Mouse (Mus musculus) adrenal gland, adult (tissue): Measurements from ENCODE around the gene Purb.

Experiments used
- DNase-seq, 2 experiments: peaks; one replicate each; pipeline ENCODE4 v3.0.0; 2022 to 2023; ENCODE audit warnings: low spot score in 1 of 2; ENCODE audit not compliant: inconsistent age in 2 of 2

Purb gene

DNA sequence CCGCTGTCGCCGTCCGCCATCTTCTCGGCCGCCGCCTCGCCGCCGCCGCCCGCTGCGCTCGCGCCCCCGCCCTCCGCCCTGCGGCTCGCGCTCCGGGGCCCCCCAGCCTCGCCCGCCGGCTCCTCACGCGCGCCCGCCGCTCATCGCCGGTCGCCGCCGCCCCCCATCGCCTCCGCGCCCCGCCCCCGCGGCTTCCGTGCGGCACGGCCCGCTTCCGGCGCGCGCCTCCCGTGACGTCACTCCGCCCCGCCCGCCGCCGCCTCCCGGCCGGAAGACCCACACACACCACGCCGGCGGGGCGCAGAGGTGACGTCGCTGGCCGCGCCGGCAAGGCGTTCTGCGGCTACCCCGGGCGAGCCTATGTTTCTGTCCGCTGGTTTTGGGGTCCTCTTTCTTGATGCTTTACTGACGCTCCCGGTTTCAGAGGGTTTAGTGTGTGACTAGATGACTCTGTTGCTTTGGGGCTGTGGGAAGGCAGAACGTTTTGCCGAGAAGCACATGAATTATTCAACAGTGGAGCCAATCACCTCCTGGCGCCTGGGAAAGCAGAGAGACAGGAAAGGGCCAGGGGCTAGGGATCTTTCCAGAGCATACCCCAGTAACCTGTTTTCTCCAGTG, at the start of gene Purb:
Gene Purb, minus strand, starts transcription at position 51 of the 618 bp plus-strand sequence.
- peak; percentile 94 to 97 for DNase-seq

DNA sequence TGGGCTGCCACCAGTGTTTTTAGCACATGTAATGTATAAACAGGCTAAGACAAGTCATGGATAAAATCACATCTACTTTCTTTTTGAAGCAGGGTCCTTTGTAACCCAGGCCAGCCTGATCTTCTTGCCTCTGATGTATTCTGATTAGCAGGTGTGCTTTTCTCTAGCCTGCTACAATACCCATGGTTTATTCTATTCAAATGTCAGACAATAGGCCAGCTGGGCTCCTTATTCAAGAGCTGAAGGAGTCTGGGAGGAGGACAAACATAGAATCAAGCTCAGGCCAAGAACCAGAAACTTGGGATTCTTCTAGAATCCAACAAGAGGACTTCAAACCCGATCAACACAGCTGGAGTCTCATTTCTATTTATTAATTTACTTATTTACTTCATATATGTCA, 49.5 kb upstream of the Purb start:
- no peak for DNase-seq

DNA sequence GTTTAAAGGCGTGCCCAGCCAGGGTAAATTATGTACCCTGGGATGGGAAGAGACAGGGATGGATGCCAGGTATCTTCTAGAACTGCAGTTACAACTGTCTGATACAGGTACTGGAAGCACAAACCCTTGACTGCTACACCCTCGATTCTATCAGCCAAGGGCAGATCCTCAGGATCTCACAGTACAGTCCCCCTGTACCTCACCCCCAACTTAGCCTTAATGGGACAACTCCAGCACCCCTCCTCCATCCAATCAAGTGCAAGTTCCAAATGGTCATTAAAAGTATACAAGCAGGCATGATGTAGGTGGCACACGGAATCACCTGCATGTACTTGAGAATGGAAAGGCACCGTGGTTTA, 49.1 kb upstream of the Purb start:
- no peak for DNase-seq

DNA sequence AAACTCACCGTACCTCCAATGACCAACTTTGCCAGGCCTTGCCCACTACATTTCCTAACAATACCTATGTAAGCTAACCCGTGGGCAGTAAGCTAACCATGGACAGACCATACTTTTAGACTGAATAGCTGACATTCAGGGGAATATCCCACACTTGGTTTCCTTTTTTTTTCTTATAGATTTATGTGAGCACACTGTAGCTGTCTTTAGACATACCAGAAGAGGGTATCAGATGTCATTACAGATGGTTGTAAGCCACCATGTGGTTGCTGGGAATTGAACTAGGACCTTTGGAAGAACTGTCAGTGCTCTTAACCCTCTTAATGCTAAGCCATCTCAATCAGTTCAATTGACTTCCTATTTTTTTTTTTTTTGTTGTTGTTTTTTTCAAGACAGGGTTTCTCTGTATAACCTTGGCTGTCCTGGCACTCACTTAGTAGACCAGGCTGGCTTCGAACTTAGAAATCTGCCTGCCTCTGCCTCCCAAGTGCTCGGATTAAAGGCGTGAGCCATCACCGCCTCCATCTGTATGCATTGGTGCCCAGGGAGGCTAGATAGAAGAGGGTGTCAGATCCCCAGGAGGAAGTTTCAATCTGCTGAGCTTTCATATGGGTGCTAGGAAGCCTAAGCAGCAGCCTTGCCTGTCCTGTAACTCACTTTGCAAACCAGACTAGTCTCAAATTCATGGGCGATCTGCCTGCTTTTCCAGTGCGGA, 48.6 kb upstream of the Purb start:
- DNase-seq, result no peak

DNA sequence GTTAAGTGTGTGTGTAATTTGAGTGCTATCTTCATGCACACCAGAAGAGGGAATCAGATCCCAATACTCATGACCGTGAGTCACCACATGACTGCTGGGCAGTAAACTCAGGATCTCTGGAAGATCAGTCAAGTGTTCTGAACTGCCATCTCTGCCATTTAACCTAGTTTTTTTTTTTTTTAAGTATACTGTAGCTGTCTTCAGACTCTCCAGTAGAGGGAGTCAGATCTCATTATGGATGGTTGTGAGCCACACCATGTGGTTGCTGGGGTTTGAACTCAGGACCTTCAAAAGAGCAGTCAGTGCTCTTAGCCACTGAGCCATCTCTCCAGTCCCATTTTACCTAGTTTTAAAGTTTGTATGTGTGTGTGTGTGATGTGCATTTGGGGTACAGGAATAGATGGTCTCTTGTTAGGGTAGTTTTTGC, 48.0 kb upstream of the Purb start:
- no peak for DNase-seq

DNA sequence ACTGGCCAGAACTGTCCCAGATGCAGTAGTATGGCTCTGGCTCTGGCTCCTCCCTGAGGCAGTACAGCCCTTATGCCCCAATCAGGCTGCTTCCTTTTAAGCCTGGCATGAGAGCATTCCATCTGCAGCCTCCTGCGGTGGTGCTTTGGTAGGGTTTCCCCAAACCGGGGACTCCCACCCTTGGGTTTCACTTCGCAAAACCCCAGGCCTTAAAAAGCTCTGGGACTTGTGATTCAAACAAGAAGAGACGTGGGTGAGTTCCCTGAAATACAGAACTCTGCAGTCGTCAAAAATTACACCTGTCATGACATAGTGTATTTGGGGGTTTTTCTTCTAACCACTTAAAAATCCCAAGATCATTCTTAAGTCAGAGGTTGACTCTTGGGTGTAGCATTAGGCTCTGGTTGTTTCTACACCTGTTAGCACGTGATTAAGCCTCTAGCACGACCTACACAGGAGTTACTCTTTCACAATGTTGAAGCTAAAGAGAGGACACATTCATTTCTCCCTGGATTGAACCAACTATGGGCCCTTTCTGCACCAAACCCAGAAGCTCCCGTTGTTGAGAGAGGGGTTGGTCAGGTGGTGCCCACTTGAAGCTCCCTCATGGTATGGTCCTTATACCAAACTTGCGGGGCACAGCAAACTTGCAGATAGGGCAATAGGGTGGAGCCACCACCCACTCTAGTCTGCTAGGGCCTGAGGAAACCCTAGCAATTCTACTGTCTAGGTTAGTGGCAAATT, 47.2 kb upstream of the Purb start:
- no peak for DNase-seq

DNA sequence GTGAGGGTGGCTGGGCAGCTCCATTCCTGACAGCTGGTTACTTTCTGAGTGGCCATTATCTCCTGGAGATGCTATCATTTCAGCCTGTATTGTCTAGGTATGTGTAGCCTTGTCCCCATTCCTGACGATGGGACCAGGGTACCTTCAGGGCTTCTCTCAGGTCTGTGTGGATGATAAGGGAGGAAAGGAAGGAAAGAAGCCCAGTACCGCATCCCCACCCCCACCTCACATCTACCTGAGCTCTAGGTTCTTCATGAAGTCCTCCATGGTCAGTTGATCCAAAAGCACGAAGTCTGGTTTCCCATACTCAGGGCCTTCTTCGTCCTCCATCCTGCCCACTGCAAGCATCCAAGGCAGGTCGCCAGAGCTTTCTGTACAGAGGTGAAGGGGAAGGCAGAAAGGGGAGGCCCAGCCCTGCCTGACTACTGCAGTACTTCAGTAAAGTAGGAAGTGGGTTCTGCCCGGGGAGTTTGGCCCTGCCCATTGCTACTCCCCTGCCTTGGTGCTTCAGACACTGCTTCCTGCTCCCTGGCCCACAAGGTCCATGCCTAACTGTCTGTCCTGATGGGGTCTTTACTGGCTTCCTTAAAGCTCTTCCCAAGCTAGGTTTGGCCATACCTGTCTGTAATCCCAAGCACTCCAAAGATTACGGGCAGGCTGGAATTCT, 44.9 kb upstream of the Purb start, which contains the start of gene Myo1g:
Gene Myo1g, minus strand, starts transcription at position 459 of the 667 bp plus-strand sequence.
- no peak for DNase-seq

DNA sequence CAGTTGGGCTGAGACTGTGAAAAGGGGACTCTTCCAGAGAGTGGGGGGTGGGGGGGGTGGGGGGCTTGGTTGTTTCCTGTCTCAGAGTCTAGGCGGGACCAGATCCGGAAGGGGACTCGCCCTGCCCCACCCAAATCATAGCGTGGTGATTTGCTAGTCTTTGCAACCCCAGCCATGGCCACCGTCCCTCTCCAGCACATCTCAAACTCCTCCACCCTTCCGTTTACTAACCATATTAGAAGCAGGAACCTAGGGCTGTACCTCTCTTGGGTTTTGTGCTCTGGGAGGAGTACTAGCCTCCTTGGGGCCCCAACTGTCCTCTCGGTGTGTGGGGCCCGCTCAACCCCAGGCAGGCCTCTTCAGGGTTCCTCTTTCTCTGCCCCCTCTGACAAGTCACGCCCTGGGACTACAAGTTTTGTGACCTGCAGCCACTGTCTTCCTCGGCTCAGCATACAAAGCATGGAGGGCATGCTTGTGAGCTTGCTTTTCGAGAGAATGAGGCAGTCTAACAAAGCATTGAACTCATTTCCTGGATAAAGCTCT, 43.8 kb upstream of the Purb start:
- no peak for DNase-seq

DNA sequence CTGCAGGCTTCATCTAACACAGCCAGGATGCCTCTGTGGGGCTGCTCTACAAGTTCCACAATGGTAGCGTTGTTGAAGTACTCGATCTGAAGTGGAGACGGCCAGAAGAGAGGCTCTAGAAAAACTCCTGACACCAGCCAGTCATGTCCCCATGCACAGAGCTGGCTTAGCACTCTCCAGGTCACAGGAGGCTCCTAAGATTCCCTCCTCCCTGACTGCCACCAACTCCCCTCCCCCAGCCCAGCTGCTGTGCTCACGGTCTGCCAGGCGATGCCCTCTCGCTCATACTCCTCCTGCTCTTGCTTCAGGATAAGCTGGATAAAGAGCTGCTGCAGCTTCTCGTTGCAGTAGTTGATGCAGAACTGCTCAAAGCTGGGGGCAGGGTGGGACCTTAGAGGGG, 39.1 kb upstream of the Purb start:
- DNase-seq, result no peak

DNA sequence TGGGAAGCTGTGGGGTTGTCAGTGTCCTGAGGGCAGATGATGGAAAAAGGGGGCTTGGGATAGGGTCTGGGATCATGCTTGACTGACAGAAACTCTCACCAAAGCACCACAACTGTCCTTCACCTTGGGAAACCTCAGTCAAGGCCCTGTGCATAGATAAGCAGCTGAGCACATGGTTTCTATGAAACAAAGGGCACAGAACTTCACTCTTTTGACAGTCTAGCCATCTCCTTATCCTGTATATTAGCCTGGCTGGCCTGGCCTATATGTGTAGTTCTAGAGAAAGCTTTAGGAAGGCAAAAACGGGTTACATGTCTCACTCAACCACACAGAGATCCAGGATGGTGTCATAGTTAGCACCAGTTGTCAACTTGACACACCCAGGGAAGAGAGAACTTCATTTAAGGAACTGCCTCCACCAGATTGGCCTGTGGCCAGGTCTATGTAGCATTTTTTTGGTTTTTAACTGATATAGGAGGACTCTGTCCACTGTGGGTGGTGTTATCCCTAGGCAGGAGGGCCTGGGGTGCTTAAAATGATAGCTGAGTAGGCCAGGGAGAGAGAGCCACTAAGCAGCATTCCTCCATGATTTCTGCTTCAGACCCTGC, 32.7 kb upstream of the Purb start:
- no peak for DNase-seq

DNA sequence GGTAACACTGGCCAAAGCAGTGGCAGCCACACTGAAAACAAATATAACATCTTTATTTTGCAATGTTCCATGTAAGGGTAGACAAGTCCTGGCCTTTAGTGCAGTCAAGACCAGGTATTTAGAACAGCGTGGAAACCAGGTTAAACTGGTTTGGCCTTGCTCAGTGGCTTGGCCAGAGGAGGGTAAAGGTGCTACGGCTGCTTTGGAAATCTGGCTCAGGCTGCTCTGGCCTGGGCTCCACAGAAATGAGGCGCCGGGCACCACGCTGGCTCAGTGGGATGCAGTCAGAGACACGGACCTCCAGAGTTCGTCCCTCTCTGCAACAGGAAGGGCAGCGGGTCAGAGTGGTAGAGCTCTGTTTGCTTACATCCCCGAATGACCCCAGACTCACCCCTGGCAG, 30.8 kb upstream of the Purb start:
- DNase-seq, result no peak

DNA sequence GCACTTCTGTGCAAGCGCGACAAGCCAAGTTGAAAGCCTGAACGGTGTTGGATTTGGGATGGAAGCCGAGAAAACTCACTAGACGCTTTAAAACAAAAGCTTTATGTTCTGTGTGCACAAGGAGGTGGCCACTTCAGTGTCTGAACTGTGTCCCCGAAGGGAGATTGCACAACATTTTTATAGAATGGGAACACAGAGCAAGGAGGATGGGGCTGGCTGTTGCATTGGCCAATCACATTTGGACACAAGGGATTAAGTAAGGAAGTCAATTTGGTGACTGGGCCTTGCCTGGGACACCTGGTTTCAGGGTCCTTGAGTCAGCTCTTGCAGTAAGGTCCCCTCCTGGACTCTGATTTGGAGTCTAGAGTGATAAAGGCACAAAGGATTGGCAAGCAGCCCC, 29.0 kb upstream of the Purb start:
- no peak for DNase-seq

DNA sequence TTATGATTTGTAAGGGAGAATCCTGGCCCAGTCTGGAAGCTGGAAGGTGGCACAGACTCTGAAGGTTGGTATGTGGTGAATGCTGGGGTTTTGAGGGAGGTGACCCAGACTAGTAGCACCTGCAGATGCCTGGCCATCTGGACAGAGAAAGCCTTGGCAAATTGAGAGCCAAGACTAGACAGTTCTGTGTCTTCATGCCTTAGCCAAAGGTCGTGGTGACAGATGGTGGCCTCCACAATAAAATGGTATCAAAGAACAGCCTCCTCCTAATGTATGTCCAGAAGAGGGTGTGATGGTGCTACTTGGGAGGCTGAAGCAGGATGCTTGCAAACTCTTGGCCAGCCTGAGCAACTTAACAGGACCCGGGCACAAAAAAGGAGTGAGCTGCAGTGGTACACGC, 28.5 kb upstream of the Purb start:
- no peak for DNase-seq

DNA sequence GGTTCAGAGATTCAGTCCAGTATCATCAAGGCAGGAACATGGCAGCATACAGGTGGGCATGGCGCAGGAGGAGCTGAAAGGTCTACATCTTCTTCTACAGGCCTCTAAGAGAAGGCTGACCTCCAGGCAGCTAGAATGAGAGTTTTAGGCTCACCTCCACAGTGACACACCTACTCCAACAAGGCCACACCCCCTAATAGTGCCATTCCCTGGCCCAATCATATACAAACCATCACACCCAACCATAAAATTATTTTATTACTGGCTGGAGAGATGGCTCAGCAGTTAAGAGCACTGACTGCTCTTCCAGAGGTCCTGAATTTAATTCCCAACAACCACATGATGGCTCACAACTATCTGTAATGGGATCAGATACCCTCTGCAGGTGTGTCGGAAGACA, 26.8 kb upstream of the Purb start:
- DNase-seq, result no peak

DNA sequence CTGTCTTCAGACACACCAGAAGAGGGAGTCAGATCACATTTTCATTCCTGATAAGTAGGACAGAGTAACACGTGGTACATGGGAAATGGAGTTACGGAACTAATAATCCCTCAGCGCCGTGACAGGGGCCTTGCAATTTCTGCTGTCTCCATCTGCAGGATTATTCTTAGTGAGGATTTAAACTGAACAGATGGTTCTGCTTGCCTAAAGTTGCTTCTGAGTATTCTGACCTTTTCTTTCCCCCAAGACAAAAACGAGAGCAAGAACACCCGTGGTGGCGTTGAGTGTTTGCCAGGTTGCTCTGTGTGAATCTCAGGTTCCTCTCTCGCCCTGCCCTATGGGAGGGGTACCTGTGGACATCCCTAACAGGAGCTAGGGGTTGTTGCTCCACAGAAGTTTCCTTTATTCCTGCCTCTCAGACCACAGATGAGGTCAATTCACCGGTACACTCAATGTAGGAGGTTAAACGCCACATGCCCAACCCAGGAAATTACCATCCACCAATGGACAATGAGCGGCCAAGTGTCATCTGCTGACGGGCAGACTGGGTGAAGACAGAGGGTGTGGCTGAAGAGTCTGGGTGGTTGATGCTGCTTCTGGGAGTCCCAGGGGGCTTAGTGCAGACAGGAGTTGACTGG, 21.7 kb upstream of the Purb start:
- DNase-seq, result no peak

DNA sequence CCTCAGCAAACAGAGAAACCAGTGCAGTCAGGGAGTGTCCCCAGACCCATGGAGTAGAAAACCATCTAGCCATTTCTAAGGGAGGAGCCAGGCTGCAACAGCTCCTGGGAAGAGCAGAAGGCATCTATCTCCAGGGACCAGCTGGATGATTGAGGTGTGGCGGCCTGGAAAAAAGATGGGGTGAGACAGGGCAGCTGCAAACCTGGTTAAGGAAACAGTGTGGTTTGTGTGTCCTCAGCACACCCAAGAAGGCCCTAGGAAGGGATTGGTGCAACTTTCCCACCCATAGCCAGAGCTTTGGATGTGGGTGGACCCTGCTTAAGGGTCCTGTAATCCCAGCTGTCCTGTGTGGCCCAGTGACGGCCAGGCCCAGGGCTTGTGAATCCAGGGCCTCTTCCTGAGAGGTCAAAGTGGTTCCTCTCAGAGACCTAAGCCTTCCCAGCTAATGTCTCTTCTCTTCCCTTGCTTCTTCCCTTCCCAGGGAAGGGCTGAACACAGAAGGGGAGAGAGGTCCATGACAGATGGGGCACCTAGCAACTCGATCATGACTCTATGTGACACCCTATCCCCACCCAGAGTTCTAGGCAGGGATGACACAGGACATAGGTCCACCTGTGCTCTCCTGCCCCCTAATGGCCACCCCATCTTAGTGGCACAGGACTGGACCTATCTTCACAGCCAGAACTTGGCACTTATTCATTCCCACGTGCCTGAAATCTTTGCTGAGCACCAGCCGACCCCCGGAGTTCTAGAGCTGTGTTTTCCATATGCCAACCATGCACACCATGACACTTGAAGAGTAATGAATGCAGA, 14.2 kb upstream of the Purb start:
- peak; percentile 64 to 76 for DNase-seq

DNA sequence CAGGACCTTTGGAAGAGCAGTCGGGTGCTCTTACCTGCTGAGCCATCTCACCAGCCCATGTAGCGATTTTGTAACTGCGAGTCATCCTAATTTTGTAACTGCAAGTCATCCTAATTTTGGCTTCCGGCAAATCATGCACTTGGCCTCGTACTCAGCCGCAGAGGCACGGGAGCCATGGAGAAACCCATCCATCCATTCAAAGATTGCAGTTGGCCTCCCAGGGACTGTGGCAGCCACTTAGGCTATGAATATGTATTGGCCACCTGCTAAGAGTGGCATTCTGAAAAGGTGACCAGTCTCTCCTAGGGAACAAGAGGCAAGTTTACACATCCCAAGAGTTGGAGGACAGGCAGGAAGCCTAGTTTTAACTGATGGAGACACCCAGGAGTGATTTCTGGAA, 13.5 kb upstream of the Purb start:
- peak in 1 of 2 experiments; percentile 58 for DNase-seq

DNA sequence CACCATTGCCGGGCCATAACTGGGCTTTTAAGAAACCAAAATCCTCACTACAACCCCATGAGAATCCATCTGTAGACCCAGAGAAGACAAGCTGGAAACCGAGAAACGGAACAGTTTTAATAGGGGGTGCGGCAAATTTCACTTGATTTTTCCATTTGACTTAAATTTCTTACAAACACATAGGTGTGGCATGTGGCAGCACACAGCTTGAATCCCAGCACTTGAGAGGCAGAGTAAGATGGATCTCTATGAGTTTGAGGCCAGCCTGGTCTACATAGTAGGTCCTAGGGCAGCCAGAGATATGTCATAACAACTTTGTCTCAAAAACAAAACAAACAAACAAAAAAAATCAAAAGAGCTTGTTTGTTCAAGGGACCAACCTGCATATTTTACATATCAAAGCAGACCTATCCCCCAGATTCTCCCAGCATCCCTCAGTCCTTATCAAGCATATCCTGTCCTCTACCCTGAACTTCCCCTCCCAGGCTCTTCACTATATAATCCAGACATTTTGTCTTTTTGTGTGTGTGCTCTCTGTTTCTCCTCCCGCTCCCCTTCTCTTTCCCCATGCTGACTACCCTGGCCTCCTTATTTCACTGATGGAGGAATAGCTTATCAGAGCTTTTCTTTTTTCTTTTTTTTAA, 12.4 kb upstream of the Purb start:
- DNase-seq, result no peak

DNA sequence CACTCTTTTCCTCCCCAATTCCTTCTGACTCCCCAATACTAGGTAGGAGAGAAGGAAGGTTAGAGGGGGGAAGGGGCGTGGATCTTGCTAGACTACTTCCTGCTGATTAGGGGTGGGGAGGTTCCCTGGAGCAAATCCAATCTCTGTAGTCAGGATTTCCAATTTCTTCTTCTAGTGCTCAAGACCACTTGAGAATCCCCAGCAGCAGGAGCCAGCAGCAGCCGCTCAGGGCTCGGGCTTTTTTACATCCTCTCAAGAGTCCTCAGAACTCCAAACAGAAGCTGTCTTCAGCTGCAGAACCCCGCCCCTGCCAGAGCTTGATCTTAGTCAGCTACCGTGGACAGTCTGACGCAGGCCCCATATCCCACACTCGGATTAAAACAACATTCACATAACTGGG, 11.8 kb upstream of the Purb start:
- DNase-seq, result no peak
